Mouse (Mus musculus) CH12.LX (cell line): ENCODE results near the gene Gm9044. TPM values are rescaled to one million over a fixed set of nuclear protein-coding genes. Genes with fewer than 3 reads are reported as not detected.
A peak's percentile ranks its signal among the peaks of the same experiment; 100 is the strongest.
"Not testable (repeated sequence)": the region's sequence is repeated elsewhere in the genome, so short reads cannot be mapped to it uniquely, and the experiment has no call there.

Experiments used
- DNase-seq: peaks from one replicate; pipeline ENCODE4 v3.0.0-alpha.2; 2013; ENCODE audit errors: extremely low read depth
- H3K27ac ChIP-seq: 2 replicates; pipeline ENCODE4 v1.5.1; 2012; ENCODE audit warnings: low read depth, mild to moderate bottlenecking, control low read depth, moderate library complexity; ENCODE audit not compliant: insufficient read depth
- H3K27me3 ChIP-seq: replicated peaks from 2 replicates; pipeline ENCODE3; 2012; ENCODE audit warnings: inconsistent platforms
- H3K36me3 ChIP-seq, 2 experiments: replicated peaks in 1 of 2; 2 replicates each; pipeline versions ENCODE3 to v1.6.1; 2012; ENCODE audit warnings: inconsistent platforms in 1 of 2, low read length in 1 of 2, mild to moderate bottlenecking in 1 of 2, mixed read lengths in 1 of 2, moderate library complexity in 1 of 2; ENCODE audit not compliant: control insufficient read depth in 1 of 2, insufficient read depth in 1 of 2
- H3K4me1 ChIP-seq, 2 experiments: 2 replicates each; pipeline ENCODE4 v1.6.1; 2012; ENCODE audit warnings: inconsistent platforms in 1 of 2, moderate library complexity in 1 of 2; ENCODE audit not compliant: insufficient read depth in 2 of 2, control insufficient read depth in 1 of 2
- H3K4me2 ChIP-seq: 2 replicates; pipeline ENCODE4 v1.6.1; 2012; ENCODE audit warnings: low read depth, mild to moderate bottlenecking, control low read depth; ENCODE audit not compliant: poor library complexity, insufficient read depth, severe bottlenecking
- H3K4me3 ChIP-seq, 3 experiments: fragments of 150-350 bp in 1 of 3; sonication (generic) in 1 of 3; replicated peaks in 1 of 3; 2 replicates each; pipeline versions ENCODE3 to v1.5.1; 2011 to 2012; ENCODE audit warnings: low read depth in 2 of 3, low read length in 2 of 3, mild to moderate bottlenecking in 2 of 3, moderate library complexity in 2 of 3, control low read depth in 1 of 3, improper control_type of control experiment in 1 of 3, inconsistent platforms in 1 of 3, mixed read lengths in 1 of 3; ENCODE audit not compliant: poor library complexity in 1 of 3
- H3K79me2 ChIP-seq: replicated peaks from 2 replicates; pipeline ENCODE4 v1.6.1; 2012; ENCODE audit warnings: mild to moderate bottlenecking, moderate library complexity; ENCODE audit not compliant: control insufficient read depth, poor library complexity, insufficient read depth, severe bottlenecking; ENCODE audit errors: extremely low read depth
- H3K9ac ChIP-seq: 2 replicates; pipeline ENCODE4 v1.6.1; 2012; ENCODE audit warnings: low read depth, mild to moderate bottlenecking, control low read depth, moderate library complexity; ENCODE audit not compliant: insufficient read depth
- H3K9me3 ChIP-seq: replicated peaks from 2 replicates; pipeline ENCODE3; 2012; ENCODE audit warnings: low read length, inconsistent platforms, mixed read lengths
- CTCF ChIP-seq, 2 experiments: IDR thresholded peaks in 1 of 2; conservative IDR thresholded peaks in 1 of 2; 2 replicates each; pipeline ENCODE4 v1.5.1; 2011 to 2012; ENCODE audit warnings: low read depth in 2 of 2, low read length in 2 of 2, improper control_type of control experiment in 1 of 2, inconsistent platforms in 1 of 2, mild to moderate bottlenecking in 1 of 2, moderate library complexity in 1 of 2
- E2F4 ChIP-seq: IDR thresholded peaks from 2 replicates; pipeline ENCODE4 v1.6.1; 2011; ENCODE audit warnings: low read depth, low read length, improper control_type of control experiment; ENCODE audit not compliant: insufficient replicate concordance
- HCFC1 ChIP-seq: IDR thresholded peaks from 2 replicates; pipeline ENCODE4 v1.6.1; 2012; ENCODE audit warnings: low read depth, mild to moderate bottlenecking, inconsistent platforms, low read length, improper control_type of control experiment
- IRF4 ChIP-seq: IDR thresholded peaks from 2 replicates; pipeline ENCODE4 v1.6.1; 2014; ENCODE audit warnings: low read depth, mild to moderate bottlenecking, inconsistent platforms, low read length, improper control_type of control experiment
- KAT2A ChIP-seq: IDR thresholded peaks from 2 replicates; pipeline ENCODE4 v1.6.1; 2012; ENCODE audit warnings: low read length, improper control_type of control experiment, inconsistent platforms; ENCODE audit not compliant: insufficient replicate concordance
- MAFK ChIP-seq: IDR thresholded peaks from 2 replicates; pipeline ENCODE4 v1.6.1; 2011; ENCODE audit warnings: low read length, improper control_type of control experiment; ENCODE audit not compliant: insufficient replicate concordance
- MEF2A ChIP-seq: IDR thresholded peaks from 2 replicates; pipeline ENCODE4 v1.6.1; 2014; ENCODE audit warnings: low read depth, mild to moderate bottlenecking, inconsistent platforms, low read length, improper control_type of control experiment, borderline replicate concordance
- NELFE ChIP-seq: IDR thresholded peaks from 2 replicates; pipeline ENCODE4 v1.6.1; 2011; ENCODE audit warnings: low read depth, low read length, improper control_type of control experiment
- RAD21 ChIP-seq: IDR thresholded peaks from 2 replicates; pipeline ENCODE4 v1.6.1; 2011; ENCODE audit warnings: low read depth, mild to moderate bottlenecking, low read length, improper control_type of control experiment, moderate library complexity
- RCOR1 ChIP-seq: conservative IDR thresholded peaks from 2 replicates; pipeline ENCODE4 v1.6.1; 2012; ENCODE audit warnings: low read depth, mild to moderate bottlenecking, inconsistent platforms, low read length, improper control_type of control experiment
- SMC3 ChIP-seq: IDR thresholded peaks from 2 replicates; pipeline ENCODE4 v1.6.1; 2011; ENCODE audit warnings: low read depth, low read length, improper control_type of control experiment
- TBP ChIP-seq: conservative IDR thresholded peaks from 2 replicates; pipeline ENCODE4 v1.6.1; 2011; ENCODE audit warnings: low read depth, low read length, improper control_type of control experiment
- TCF12 ChIP-seq: IDR thresholded peaks from 2 replicates; pipeline ENCODE4 v1.6.1; 2014; ENCODE audit warnings: low read depth, mild to moderate bottlenecking, inconsistent platforms, low read length, improper control_type of control experiment
- UBTF ChIP-seq: IDR thresholded peaks from 2 replicates; pipeline ENCODE4 v1.6.1; 2012; ENCODE audit warnings: low read depth, mild to moderate bottlenecking, inconsistent platforms, low read length, improper control_type of control experiment, moderate library complexity
- USF2 ChIP-seq: conservative IDR thresholded peaks from 2 replicates; pipeline ENCODE4 v1.6.1; 2011; ENCODE audit warnings: low read depth, low read length, improper control_type of control experiment
- ZC3H11A ChIP-seq: IDR thresholded peaks from 2 replicates; pipeline ENCODE4 v1.6.1; 2012; ENCODE audit warnings: low read depth, mild to moderate bottlenecking, inconsistent platforms, low read length, improper control_type of control experiment
- ZNF384 ChIP-seq: IDR thresholded peaks from 2 replicates; pipeline ENCODE4 v1.6.1; 2012; ENCODE audit warnings: low read depth, low read length, improper control_type of control experiment, inconsistent platforms
- dilution Hi-C: fragments of 300-500 bp; cut with MboI; formaldehyde crosslinking; loops from 2 replicates; pipeline ENCODE4 v1.14.3; 2020; ENCODE audit warnings: low sequenced_read_pairs; ENCODE audit not compliant: extremely low pct_unique_long_range_greater_than_20kb, extremely low pct_ligation_motif_present
- in situ Hi-C: fragments of 300-500 bp; cut with MboI; formaldehyde crosslinking; loops from 3 replicates; pipeline ENCODE4 v1.14.3; 2019; ENCODE audit warnings: low sequenced_read_pairs, low pct_ligation_motif_present, low pct_unique_long_range_greater_than_20kb, mixed read lengths
- polyA plus RNA-seq: library from polyadenylated mRNA; unstranded; fragments of >175 nt; gene quantifications from 2 replicates; pipeline ENCODE4 v1.2.1, GENCODE M21; 2012; ENCODE audit warnings: low read depth; ENCODE audit not compliant: insufficient read length
- total RNA-seq, 2 experiments: library from RNA; depleted of rRNA; stranded (reverse); fragments of 300-350 nt in 1 of 2; fragments of >200 nt in 1 of 2; gene quantifications; 2 replicates each; pipeline ENCODE4 v1.2.3; 2012 to 2014

The Gm9044 gene
- total RNA-seq (2012; rRNA removed) = not detected in 2 replicates
- total RNA-seq (2014; rRNA removed) = not detected in 2 replicates
- not detected in 2 replicates for polyA plus RNA-seq

DNA sequence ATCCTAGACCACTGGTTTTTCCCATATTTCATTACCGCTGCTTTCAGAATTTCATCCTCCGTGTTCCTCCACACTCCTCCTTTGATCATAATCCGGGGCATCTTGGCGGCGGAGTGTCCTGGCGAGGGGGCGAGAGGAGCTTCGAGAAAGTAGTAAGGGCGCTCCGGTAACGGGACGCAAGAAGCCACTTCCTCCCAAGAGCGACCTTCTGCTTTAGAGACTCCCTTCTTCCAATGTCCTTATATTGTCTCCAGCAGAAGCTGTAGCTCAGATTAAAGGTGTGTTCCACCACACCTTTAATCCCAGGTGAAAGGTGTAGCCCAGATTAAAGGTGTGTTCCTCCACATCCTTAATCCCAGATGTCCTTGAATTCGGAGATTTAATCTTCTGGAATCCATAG is at the start of gene Gm9044:
Gene Gm9044 (minus strand): TSS at position 101 of the 400 bp plus-strand sequence.
- in situ Hi-C loops, H3K4me2 ChIP-seq, DNase-seq, H3K36me3 ChIP-seq, H3K9me3 ChIP-seq, H3K4me3 ChIP-seq, H3K9ac ChIP-seq, H3K79me2 ChIP-seq, H3K4me1 ChIP-seq, H3K27ac ChIP-seq, dilution Hi-C loops, H3K27me3 ChIP-seq: not testable (repeated sequence)

DNA sequence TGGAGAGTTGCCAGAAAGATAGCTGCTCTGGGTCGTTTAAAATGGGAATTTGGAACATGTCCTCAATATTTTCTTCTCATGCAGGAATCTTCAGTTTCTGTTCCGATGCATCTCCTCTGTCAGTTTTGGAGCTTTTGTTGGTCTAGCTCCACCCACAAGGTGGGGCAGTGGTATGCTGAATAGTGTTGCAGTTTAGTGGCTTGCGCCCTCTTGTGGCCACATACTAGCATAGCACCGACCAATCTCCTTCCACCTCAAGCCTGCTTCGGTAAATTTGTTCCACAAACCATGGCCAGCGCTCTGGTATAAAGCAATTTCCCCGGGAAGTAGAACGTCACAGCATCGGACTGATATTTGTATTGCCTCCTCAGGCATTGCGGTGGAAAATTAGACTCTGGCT is 38.2 kb upstream of the Gm9044 start:
- Histone ChIP-seq H3K9ac (no peak overlapping the region), H3K79me2 (no peaks in the 10 kb centered on the region), H3K4me1 (no peaks in the 10 kb centered on the region), H3K9me3 (peaks cover 4% of the 10 kb centered on the region), H3K4me2 (peak overlapping the region; percentile 82), H3K4me3 (no peak overlapping the region), H3K27me3 (no peaks in the 10 kb centered on the region), H3K27ac (no peak overlapping the region), H3K36me3 (no peaks in the 10 kb centered on the region)
- dilution Hi-C loops = no loop called here
- DNase-seq = peak; percentile 87
- in situ Hi-C loops = loop anchor here (25.0 kb wide), 1 partner anchor 208 kb away; no protein-coding TSS in a partner anchor
- TF ChIP-seq MEF2A (no peak), IRF4 (peak; percentile 33; the same call in 1 of the 2 replicates), USF2 (no peak), RAD21 (peak; percentile 96), NELFE (peak; percentile 48; the same call in 1 of the 2 replicates), ZNF384 (peak; percentile 64), MAFK (no peak), TCF12 (no peak), SMC3 (peak; percentile 98), ZC3H11A (peak; percentile 61), CTCF (conservative IDR thresholded peaks at IDR 0.05 in 1 of 2, IDR thresholded peaks at IDR 0.05 in 1 of 2; ENCODE audit: low read depth in 2 of 2, low read length in 2 of 2) (peak; percentile 87 to 99), UBTF (no peak)

DNA sequence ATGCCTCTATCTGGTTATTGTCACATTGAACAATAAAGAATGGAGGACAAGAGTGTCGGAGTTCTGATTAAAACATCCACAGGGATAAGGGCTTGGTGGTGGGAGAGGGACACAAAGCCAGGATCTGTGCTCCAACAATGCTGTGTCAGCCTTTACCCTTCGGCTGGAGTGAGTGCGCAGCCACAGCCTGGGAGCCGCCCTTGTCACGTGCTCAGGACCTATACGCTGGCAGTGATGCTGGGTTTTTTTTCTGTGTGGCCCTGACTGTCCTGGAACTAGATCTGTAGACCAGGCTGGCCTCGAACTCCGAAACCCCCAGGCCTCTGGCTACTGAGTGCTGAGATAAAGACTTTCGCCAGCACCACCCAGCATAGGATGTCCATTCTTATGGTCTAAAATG is 37.3 kb upstream of the Gm9044 start:
- Histone ChIP-seq H3K4me1 (no peaks in the 10 kb centered on the region), H3K36me3 (no peaks in the 10 kb centered on the region), H3K9me3 (peaks cover 4% of the 10 kb centered on the region), H3K27ac (no peak overlapping the region), H3K4me3 (no peak overlapping the region), H3K79me2 (no peaks in the 10 kb centered on the region), H3K9ac (no peak overlapping the region), H3K4me2 (no peak overlapping the region), H3K27me3 (no peaks in the 10 kb centered on the region)
- dilution Hi-C loops (no loop called here), in situ Hi-C loops (loop anchor here (25.0 kb wide), 1 partner anchor 207 kb away; no protein-coding TSS in a partner anchor)
- DNase-seq = no peak
- TF ChIP-seq E2F4 (no peak), TBP (no peak), SMC3 (no peak), RCOR1 (no peak), HCFC1 (no peak), KAT2A (no peak)

DNA sequence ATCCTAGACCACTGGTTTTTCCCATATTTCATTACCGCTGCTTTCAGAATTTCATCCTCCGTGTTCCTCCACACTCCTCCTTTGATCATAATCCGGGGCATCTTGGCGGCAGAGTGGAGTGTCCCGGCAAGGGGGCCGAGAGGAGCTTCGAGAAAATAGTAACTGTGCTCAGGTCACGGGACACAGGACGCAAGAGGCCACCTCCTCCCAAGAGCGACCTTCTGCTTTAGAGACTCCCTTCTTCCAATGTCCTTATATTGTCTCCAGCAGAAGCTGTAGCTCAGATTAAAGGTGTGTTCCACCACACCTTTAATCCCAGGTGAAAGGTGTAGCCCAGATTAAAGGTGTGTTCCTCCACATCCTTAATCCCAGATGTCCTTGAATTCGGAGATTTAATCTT is 21.8 kb upstream of the Gm9044 start, which contains the start of gene Gm9049:
Gene Gm9049 (minus strand): TSS at position 101 of the 400 bp plus-strand sequence.
- H3K9ac ChIP-seq, dilution Hi-C loops: not testable (repeated sequence)
- in situ Hi-C loops = loop anchor here (25.0 kb wide), 1 partner anchor 192 kb away; no protein-coding TSS in a partner anchor

More for the DNA sequence above, 21.8 kb upstream of the Gm9044 start, which contains the start of gene Gm9049:
- not testable (repeated sequence) for H3K27me3 ChIP-seq, H3K79me2 ChIP-seq, H3K36me3 ChIP-seq, H3K4me2 ChIP-seq, H3K27ac ChIP-seq, H3K9me3 ChIP-seq, DNase-seq, H3K4me1 ChIP-seq, H3K4me3 ChIP-seq
